In genomic region chr7:31042431-31042910, GRCm38 (mm10) we compare ENCODE assay signal across 8 mouse cellular contexts. TPM values are rescaled to one million over a fixed set of nuclear protein-coding genes. Genes with fewer than 3 reads are reported as not detected.
DNase-seq lines count a peak whose midpoint lies in the region; ATAC-seq and TF ChIP-seq lines count a peak whose summit lies in the region.

TSS of gene Fxyd5 (minus strand) at chr7:31042481.

- TF ChIP-seq CTCF in E14TG2a.4 (conservative IDR thresholded peaks at IDR 0.05; ENCODE audit: low read length): no peak

- H3K36me3 ChIP-seq in E14TG2a.4 (ENCODE audit: insufficient read depth, low read length): no peaks in the 10 kb centered on the region
- H3K36me3 ChIP-seq in forebrain, embryonic 14.5 days (ENCODE audit: control insufficient read depth, insufficient read depth, low read length): no peaks in the 10 kb centered on the region

- H3K4me1 ChIP-seq in E14TG2a.4 (replicated peaks; ENCODE audit: low read depth, low read length): peaks cover 35% of the 10 kb centered on the region
- no peaks in the 10 kb centered on the region for H3K4me1 ChIP-seq in forebrain, embryonic 14.5 days (ENCODE audit: control insufficient read depth, insufficient read depth, low read length)

- H3K27ac ChIP-seq in forebrain, embryonic 14.5 days (ENCODE audit: low read depth, low read length): no peak within 1 kb of the TSS

- H3K9me3 ChIP-seq in E14TG2a.4 (ENCODE audit: low read length): no peaks in the 10 kb centered on the region
- H3K9me3 ChIP-seq in forebrain, embryonic 14.5 days (replicated peaks; ENCODE audit: control insufficient read depth, low read length): no peaks in the 10 kb centered on the region

- DNase-seq in frontal cortex, adult 2 months (ENCODE audit: extremely low spot score in 1 of 2, low spot score in 1 of 2): no peak
- DNase-seq in forebrain, embryonic 14.5 days (ENCODE audit: low spot score): no peak
- DNase-seq in induced T-regulatory cell, adult 2 months (ENCODE audit: low read depth): peak; percentile 27
- DNase-seq in T-cell, adult 2 months (ENCODE audit: low spot score): no peak
- no peak for DNase-seq in kidney, adult 8-10 months

- peak within 1 kb of the TSS; percentile 33; the same call in 1 of the 2 replicates for H3K4me2 ChIP-seq in forebrain, embryonic 14.5 days (ENCODE audit: low read length)

- H3K4me3 ChIP-seq in E14TG2a.4 (replicated peaks; ENCODE audit: low read length): peak within 1 kb of the TSS; percentile 68
- H3K4me3 ChIP-seq in forebrain, embryonic 14.5 days (ENCODE audit: low read depth, low read length): no peak within 1 kb of the TSS; the same call in 1 of the 2 replicates

- ATAC-seq in frontal cortex, adult (ENCODE audit: low TSS enrichment): no peak
- ATAC-seq in forebrain, embryonic 14.5 days: no peak
- no peak for ATAC-seq in megakaryocyte, adult 5-6 weeks (ENCODE audit: poor library complexity, severe bottlenecking)

- H3K27me3 ChIP-seq in E14TG2a.4 (ENCODE audit: insufficient read depth, low read length): peaks cover 78% of the 10 kb centered on the region
- peaks cover 13% of the 10 kb centered on the region; the same call in 1 of the 2 replicates for H3K27me3 ChIP-seq in forebrain, embryonic 14.5 days (replicated peaks; ENCODE audit: control insufficient read depth, insufficient read depth, low read length)

- H3K9ac ChIP-seq in forebrain, embryonic 14.5 days (ENCODE audit: low read length): no peak within 1 kb of the TSS; the same call in 1 of the 2 replicates

- WGBS in forebrain, embryonic 14.5 days: 34% methylated on average over 10 of the region's 10 CpGs

RNA-seq across cellular contexts. Expression of gene Fxyd5, which starts in this region (rescaled TPM):
- 37.6 and 40.5 TPM in 2 replicates for polyA plus RNA-seq in frontal cortex, adult 2 months (2012; rRNA removed)
- polyA plus RNA-seq in forebrain, embryonic 14.5 days (2014; fragmentation: Nextera tagmentation; extraction: Ambion mirVana): 17.2 and 18.4 TPM in 2 replicates
- 1,077 and 1,092 TPM in 2 replicates for total RNA-seq in megakaryocyte, adult 5-6 weeks (2015)
- 807 and 874 TPM in 2 replicates for total RNA-seq in megakaryocyte, adult 5-6 weeks (2017)
